Mouse (Mus musculus): ENCODE measurements around the gene Tmem63c. TPM values are rescaled to one million over a fixed set of nuclear protein-coding genes. Genes with fewer than 3 reads are reported as not detected.

Tmem63c gene
- polyA plus RNA-seq (2014; fragmentation: Nextera tagmentation; extraction: Ambion mirVana), result 0.74 and 1.4 TPM in 2 replicates

GRCm38 (mm10) chr12:87021040-87021439 lies at the start of gene Tmem63c:
Tmem63c (plus strand) TSS chr12:87021340.
- 77% methylated on average over 6 of the region's 6 CpGs for WGBS
- Histone ChIP-seq H3K9ac (ENCODE audit: low read depth, low read length) (no peak within 1 kb of the TSS), H3K27ac (replicated peaks; ENCODE audit: low read depth, low read length) (no peak within 1 kb of the TSS), H3K36me3 (ENCODE audit: control insufficient read depth, insufficient read depth, low read length) (no peaks in the 10 kb centered on the region), H3K4me2 (ENCODE audit: low read depth, low read length) (no peak within 1 kb of the TSS), H3K9me3 (ENCODE audit: control insufficient read depth, low read length) (no peaks in the 10 kb centered on the region), H3K27me3 (replicated peaks; ENCODE audit: control insufficient read depth, insufficient read depth, low read length) (peaks cover 2% of the 10 kb centered on the region; the same call in 1 of the 2 replicates), H3K4me1 (ENCODE audit: control insufficient read depth, insufficient read depth, low read length) (no peaks in the 10 kb centered on the region), H3K4me3 (ENCODE audit: low read depth, low read length) (no peak within 1 kb of the TSS)
- ATAC-seq (ENCODE audit: low read depth) (no peak), DNase-seq (ENCODE audit: low spot score) (no peak)

GRCm38 (mm10) chr12:86973216-86973615 lies 47.9 kb upstream of the Tmem63c start:
- WGBS, result 14% methylated on average over 7 of the region's 7 CpGs

GRCm38 (mm10) chr12:86973706-86974105 lies 47.4 kb upstream of the Tmem63c start:
- DNase-seq (ENCODE audit: low spot score), result peak; percentile 38
- Histone ChIP-seq H3K27ac (replicated peaks; ENCODE audit: low read depth, low read length) (no peak overlapping the region), H3K4me2 (ENCODE audit: low read depth, low read length) (no peak overlapping the region), H3K4me3 (ENCODE audit: low read depth, low read length) (no peak overlapping the region), H3K9me3 (ENCODE audit: control insufficient read depth, low read length) (no peaks in the 10 kb centered on the region), H3K9ac (ENCODE audit: low read depth, low read length) (no peak overlapping the region), H3K27me3 (replicated peaks; ENCODE audit: control insufficient read depth, insufficient read depth, low read length) (no peaks in the 10 kb centered on the region), H3K36me3 (ENCODE audit: control insufficient read depth, insufficient read depth, low read length) (no peaks in the 10 kb centered on the region), H3K4me1 (ENCODE audit: control insufficient read depth, insufficient read depth, low read length) (peaks cover 10% of the 10 kb centered on the region; the same call in 1 of the 2 replicates)
- ATAC-seq (ENCODE audit: low read depth), result no peak
- WGBS, result 30% methylated on average over 8 of the region's 8 CpGs

More at GRCm38 (mm10) chr12:86973216-86973615, 47.9 kb upstream of the Tmem63c start:
- peak; percentile 32; the same call in 1 of the 2 replicates for ATAC-seq (ENCODE audit: low read depth)
- H3K9me3 ChIP-seq (ENCODE audit: control insufficient read depth, low read length), result no peaks in the 10 kb centered on the region
- H3K27ac ChIP-seq (replicated peaks; ENCODE audit: low read depth, low read length), result no peak overlapping the region
- no peak overlapping the region for H3K4me3 ChIP-seq (ENCODE audit: low read depth, low read length)
- no peaks in the 10 kb centered on the region for H3K36me3 ChIP-seq (ENCODE audit: control insufficient read depth, insufficient read depth, low read length)
- no peaks in the 10 kb centered on the region for H3K27me3 ChIP-seq (replicated peaks; ENCODE audit: control insufficient read depth, insufficient read depth, low read length)
- H3K9ac ChIP-seq (ENCODE audit: low read depth, low read length), result no peak overlapping the region
- DNase-seq (ENCODE audit: low spot score), result peak; percentile 84
- H3K4me1 ChIP-seq (ENCODE audit: control insufficient read depth, insufficient read depth, low read length), result peaks cover 10% of the 10 kb centered on the region; the same call in 1 of the 2 replicates
- H3K4me2 ChIP-seq (ENCODE audit: low read depth, low read length), result no peak overlapping the region

GRCm38 (mm10) chr12:86974387-86975288 lies 46.5 kb upstream of the Tmem63c start:
- no peak overlapping the region for H3K27ac ChIP-seq (replicated peaks; ENCODE audit: low read depth, low read length)

GRCm38 (mm10) chr12:86975761-86976160 lies 45.4 kb upstream of the Tmem63c start:
- ATAC-seq (ENCODE audit: low read depth) (no peak), DNase-seq (ENCODE audit: low spot score) (peak; percentile 20)
- no peak overlapping the region for H3K4me2 ChIP-seq (ENCODE audit: low read depth, low read length)
- 46% methylated on average over 9 of the region's 10 CpGs for WGBS
- H3K9me3 ChIP-seq (ENCODE audit: control insufficient read depth, low read length), result no peaks in the 10 kb centered on the region
- H3K27ac ChIP-seq (replicated peaks; ENCODE audit: low read depth, low read length), result no peak overlapping the region
- no peak overlapping the region for H3K4me3 ChIP-seq (ENCODE audit: low read depth, low read length)
- H3K9ac ChIP-seq (ENCODE audit: low read depth, low read length), result no peak overlapping the region
- H3K36me3 ChIP-seq (ENCODE audit: control insufficient read depth, insufficient read depth, low read length), result no peaks in the 10 kb centered on the region
- H3K4me1 ChIP-seq (ENCODE audit: control insufficient read depth, insufficient read depth, low read length), result peaks cover 10% of the 10 kb centered on the region; the same call in 1 of the 2 replicates
- H3K27me3 ChIP-seq (replicated peaks; ENCODE audit: control insufficient read depth, insufficient read depth, low read length), result peaks cover 7% of the 10 kb centered on the region; the same call in 1 of the 2 replicates

More at GRCm38 (mm10) chr12:86974387-86975288, 46.5 kb upstream of the Tmem63c start:
- DNase-seq (ENCODE audit: low spot score), result peak; percentile 38
- Histone ChIP-seq H3K9ac (ENCODE audit: low read depth, low read length) (peak overlapping the region; percentile 9; the same call in 1 of the 2 replicates), H3K36me3 (ENCODE audit: control insufficient read depth, insufficient read depth, low read length) (no peaks in the 10 kb centered on the region), H3K4me3 (ENCODE audit: low read depth, low read length) (peak overlapping the region; percentile 16), H3K4me2 (ENCODE audit: low read depth, low read length) (peak overlapping the region; percentile 53), H3K9me3 (ENCODE audit: control insufficient read depth, low read length) (no peaks in the 10 kb centered on the region), H3K4me1 (ENCODE audit: control insufficient read depth, insufficient read depth, low read length) (peaks cover 10% of the 10 kb centered on the region; the same call in 1 of the 2 replicates), H3K27me3 (replicated peaks; ENCODE audit: control insufficient read depth, insufficient read depth, low read length) (no peaks in the 10 kb centered on the region)
- 8% methylated on average over 31 of the region's 40 CpGs for WGBS
- peak; percentile 61 for ATAC-seq (ENCODE audit: low read depth)

GRCm38 (mm10) chr12:86976511-86977168 lies 44.5 kb upstream of the Tmem63c start:
- Histone ChIP-seq H3K36me3 (ENCODE audit: control insufficient read depth, insufficient read depth, low read length) (no peaks in the 10 kb centered on the region), H3K4me2 (ENCODE audit: low read depth, low read length) (no peak overlapping the region), H3K4me1 (ENCODE audit: control insufficient read depth, insufficient read depth, low read length) (peaks cover 10% of the 10 kb centered on the region; the same call in 1 of the 2 replicates), H3K27me3 (replicated peaks; ENCODE audit: control insufficient read depth, insufficient read depth, low read length) (peaks cover 16% of the 10 kb centered on the region), H3K9me3 (ENCODE audit: control insufficient read depth, low read length) (no peaks in the 10 kb centered on the region), H3K27ac (replicated peaks; ENCODE audit: low read depth, low read length) (no peak overlapping the region), H3K4me3 (ENCODE audit: low read depth, low read length) (no peak overlapping the region), H3K9ac (ENCODE audit: low read depth, low read length) (no peak overlapping the region)
- WGBS, result 57% methylated on average over 6 of the region's 6 CpGs
- no peak for DNase-seq (ENCODE audit: low spot score)
- ATAC-seq (ENCODE audit: low read depth), result no peak

GRCm38 (mm10) chr12:86977833-86978232 lies 43.3 kb upstream of the Tmem63c start:
- H3K9me3 ChIP-seq (ENCODE audit: control insufficient read depth, low read length), result no peaks in the 10 kb centered on the region
- no peaks in the 10 kb centered on the region for H3K36me3 ChIP-seq (ENCODE audit: control insufficient read depth, insufficient read depth, low read length)
- no peak overlapping the region for H3K9ac ChIP-seq (ENCODE audit: low read depth, low read length)
- H3K4me1 ChIP-seq (ENCODE audit: control insufficient read depth, insufficient read depth, low read length), result peaks cover 10% of the 10 kb centered on the region; the same call in 1 of the 2 replicates
- H3K27me3 ChIP-seq (replicated peaks; ENCODE audit: control insufficient read depth, insufficient read depth, low read length), result peaks cover 17% of the 10 kb centered on the region
- 21% methylated on average over 15 of the region's 15 CpGs for whole genome bisulfite sequencing
- no peak overlapping the region for H3K4me2 ChIP-seq (ENCODE audit: low read depth, low read length)
- H3K4me3 ChIP-seq (ENCODE audit: low read depth, low read length), result no peak overlapping the region
- ATAC-seq (ENCODE audit: low read depth) (no peak), DNase-seq (ENCODE audit: low spot score) (peak; percentile 79)
- H3K27ac ChIP-seq (replicated peaks; ENCODE audit: low read depth, low read length), result no peak overlapping the region

GRCm38 (mm10) chr12:86981180-86981579 lies 40.0 kb upstream of the Tmem63c start:
- Histone ChIP-seq H3K9me3 (ENCODE audit: control insufficient read depth, low read length) (no peaks in the 10 kb centered on the region), H3K4me1 (ENCODE audit: control insufficient read depth, insufficient read depth, low read length) (no peaks in the 10 kb centered on the region; the same call in 1 of the 2 replicates), H3K4me2 (ENCODE audit: low read depth, low read length) (no peak overlapping the region), H3K27ac (replicated peaks; ENCODE audit: low read depth, low read length) (no peak overlapping the region), H3K4me3 (ENCODE audit: low read depth, low read length) (no peak overlapping the region), H3K36me3 (ENCODE audit: control insufficient read depth, insufficient read depth, low read length) (no peaks in the 10 kb centered on the region), H3K9ac (ENCODE audit: low read depth, low read length) (no peak overlapping the region), H3K27me3 (replicated peaks; ENCODE audit: control insufficient read depth, insufficient read depth, low read length) (peaks cover 29% of the 10 kb centered on the region)
- WGBS, result 26% methylated on average over 8 of the region's 9 CpGs
- DNase-seq (ENCODE audit: low spot score), result no peak
- no peak for ATAC-seq (ENCODE audit: low read depth)
